Comparison of ENCODE assay signal across 9 mouse cellular contexts in the genomic region with DNA sequence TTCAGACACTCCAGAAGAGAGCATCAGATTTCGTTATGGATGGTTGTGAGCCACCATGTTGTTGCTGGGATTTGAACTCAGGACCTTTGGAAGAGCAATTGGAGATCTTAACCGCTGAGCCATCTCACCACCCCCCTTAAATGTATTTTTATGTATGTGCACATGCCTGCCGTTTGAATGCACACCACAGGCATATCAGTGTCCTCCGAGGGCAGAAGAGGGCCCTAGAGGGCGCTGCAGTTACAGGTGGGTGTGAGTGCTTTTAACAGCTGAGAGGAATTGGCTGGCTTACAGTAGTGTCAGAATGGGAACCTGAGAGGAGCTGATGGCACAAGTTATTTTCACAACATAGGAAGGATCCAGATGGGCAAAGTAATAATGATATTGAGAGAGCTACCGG. TPM values are rescaled to one million over a fixed set of nuclear protein-coding genes. Genes with fewer than 3 reads are reported as not detected.
DNase-seq lines count a peak whose midpoint lies in the region; ATAC-seq and TF ChIP-seq lines count a peak whose summit lies in the region.
"Had no signal": no experiment of that assay in that cellular context is flagged by ENCODE, and none has a peak within 500 bp of the region (broad histone marks: within the 10 kb centered on the region; RNA-seq: fewer than 3 reads in every experiment).

No protein-coding gene starts in this region.

- no peaks in the 10 kb centered on the region for H3K9me3 ChIP-seq in heart, embryonic 11.5 days (replicated peaks; ENCODE audit: control insufficient read depth, low read length)
- H3K9me3 ChIP-seq: neural tube, embryonic 13.5 days had no signal

- H3K4me1 ChIP-seq in bone marrow macrophage, adult 2 months (ENCODE audit: control insufficient read depth, insufficient read depth, low read length) = no peaks in the 10 kb centered on the region
- H3K4me1 ChIP-seq in heart, embryonic 11.5 days (ENCODE audit: control insufficient read depth, insufficient read depth, low read length) = peaks cover 6% of the 10 kb centered on the region

- H3K4me3 ChIP-seq in bone marrow macrophage, adult 2 months (ENCODE audit: insufficient read depth, low read length) = no peak overlapping the region
- H3K4me3 ChIP-seq in heart, embryonic 11.5 days (ENCODE audit: low read depth, low read length) = no peak overlapping the region
- H3K4me3 ChIP-seq: neural tube, embryonic 13.5 days had no signal

- peak; percentile 21 to 60 for DNase-seq in cerebellum, postnatal 14 days
- DNase-seq in cerebellum, adult 11-12 months = no peak
- DNase-seq in 416B (ENCODE audit: low read depth) = peak; percentile 64
- peak; percentile 34 for DNase-seq in lung, postnatal 10 days
- DNase-seq in frontal cortex, postnatal 10 days (ENCODE audit: low spot score in 2 of 2) = no peak

- H3K27ac ChIP-seq in bone marrow macrophage, adult 2 months (ENCODE audit: insufficient read depth, low read depth, low read length) = no peak overlapping the region
- H3K27ac ChIP-seq in heart, embryonic 11.5 days (ENCODE audit: low read depth, low read length) = no peak overlapping the region
- H3K27ac ChIP-seq: neural tube, embryonic 13.5 days had no signal

- TF ChIP-seq POLR2A in bone marrow macrophage, adult 2 months (IDR thresholded peaks at IDR 0.05; ENCODE audit: borderline replicate concordance, low read depth, low read length) = no peak

- 33% methylated on average over 6 of the region's 6 CpGs for WGBS in heart, embryonic 11.5 days (ENCODE audit: insufficient replicate concordance)

- no peak for ATAC-seq in heart, embryonic 11.5 days (replicated peaks; ENCODE audit: insufficient number of reproducible peaks, low FRiP score, low TSS enrichment)
- ATAC-seq in frontal cortex, adult (ENCODE audit: low TSS enrichment) = no peak

- H3K27me3 ChIP-seq in heart, embryonic 11.5 days (ENCODE audit: control insufficient read depth, insufficient read depth, low read length) = no peaks in the 10 kb centered on the region
- H3K27me3 ChIP-seq: neural tube, embryonic 13.5 days had no signal

- TF ChIP-seq CTCF in bone marrow macrophage, adult 2 months (IDR thresholded peaks at IDR 0.05; ENCODE audit: low read depth, low read length) = peak; percentile 44; the same call in 1 of the 2 replicates

- 0 out of 2 replicates have a peak, but pooled peaks cover under 1% of the 10 kb centered on the region for H3K36me3 ChIP-seq in heart, embryonic 11.5 days (ENCODE audit: control insufficient read depth, insufficient read depth, low read length)

- no peak overlapping the region for H3K9ac ChIP-seq in heart, embryonic 11.5 days (ENCODE audit: low read depth, low read length)
- H3K9ac ChIP-seq: neural tube, embryonic 13.5 days had no signal

- no peak overlapping the region for H3K4me2 ChIP-seq in heart, embryonic 11.5 days
- H3K4me2 ChIP-seq: neural tube, embryonic 13.5 days had no signal

RNA-seq across cellular contexts. Expression of gene Fam209, which starts 2.6 kb away (rescaled TPM):
- 1.6 TPM in 1 of 2 replicates, not detected in the other for polyA plus RNA-seq in bone marrow macrophage, adult 2 months (2012; ENCODE audit: insufficient read depth, insufficient read length, missing spikeins)
- 0.24 and 0.68 TPM in 2 replicates for polyA plus RNA-seq in heart, embryonic 11.5 days (2014; fragmentation: Nextera tagmentation; extraction: Ambion mirVana)

RNA-seq across cellular contexts. Expression of gene Gcnt7, which starts 16.6 kb away (rescaled TPM):
- polyA plus RNA-seq in bone marrow macrophage, adult 2 months (2012; ENCODE audit: insufficient read depth, insufficient read length, missing spikeins) = not detected in 2 replicates
- polyA plus RNA-seq in heart, embryonic 11.5 days (2014; fragmentation: Nextera tagmentation; extraction: Ambion mirVana) = 0.80 and 0.87 TPM in 2 replicates

RNA-seq across cellular contexts. Expression of gene Rtf2, which starts 34.6 kb away (rescaled TPM):
- polyA plus RNA-seq in bone marrow macrophage, adult 2 months (2012; ENCODE audit: insufficient read depth, insufficient read length, missing spikeins) = 111 TPM in 2 replicates
- 52.1 and 55.7 TPM in 2 replicates for polyA plus RNA-seq in heart, embryonic 11.5 days (2014; fragmentation: Nextera tagmentation; extraction: Ambion mirVana)

Comparison
In these comparisons a context has a peak if more than half of its experiments do, and no peak if none do; other contexts are left out.
1. DNase-seq: peak in cerebellum, postnatal 14 days (2 of 2), 416B (single experiment) and lung, postnatal 10 days (single experiment); none in cerebellum, adult 11-12 months (single experiment) and frontal cortex, postnatal 10 days (0 of 2).